Mouse (Mus musculus) intestine, embryonic 16.5 days (tissue): Measurements from ENCODE around the gene Ubr4. TPM values are rescaled to one million over a fixed set of nuclear protein-coding genes. Genes with fewer than 3 reads are reported as not detected.

Source experiments
- ATAC-seq: fragments of 200-750 bp; cut with Nextera tagmentation; 2 replicates; pipeline ENCODE4 v1.8.0; 2017; ENCODE audit warnings: moderate TSS enrichment, moderate library complexity
- H3K27ac ChIP-seq: fragments of 300-500 bp; sonication (generic); 2 replicates; pipeline ENCODE4 v1.5.1; 2014; ENCODE audit warnings: mild to moderate bottlenecking, low read length
- H3K27me3 ChIP-seq: fragments of 300-500 bp; sonication (generic); replicated peaks from 2 replicates; pipeline ENCODE4 v1.6.1; 2014; ENCODE audit warnings: low read length, control low read depth, mixed read lengths; ENCODE audit not compliant: control insufficient read depth, insufficient read depth
- H3K36me3 ChIP-seq: fragments of 300-500 bp; sonication (generic); 2 replicates; pipeline ENCODE4 v1.6.1; 2014; ENCODE audit warnings: low read length, control low read depth; ENCODE audit not compliant: control insufficient read depth, insufficient read depth
- H3K4me1 ChIP-seq: fragments of 300-500 bp; sonication (generic); 2 replicates; pipeline ENCODE4 v1.6.1; 2014; ENCODE audit warnings: low read length, control low read depth, mixed read lengths; ENCODE audit not compliant: control insufficient read depth, insufficient read depth
- H3K4me2 ChIP-seq: fragments of 300-500 bp; sonication (generic); 2 replicates; pipeline ENCODE4 v1.6.1; 2014; ENCODE audit warnings: low read depth, low read length, control low read depth
- H3K4me3 ChIP-seq: fragments of 300-500 bp; sonication (generic); 2 replicates; pipeline ENCODE4 v1.5.1; 2014; ENCODE audit warnings: mild to moderate bottlenecking, low read length
- H3K9ac ChIP-seq: fragments of 300-500 bp; sonication (generic); 2 replicates; pipeline ENCODE4 v1.6.1; 2014; ENCODE audit warnings: low read depth, low read length
- H3K9me3 ChIP-seq: fragments of 300-500 bp; sonication (generic); 2 replicates; pipeline ENCODE4 v1.6.1; 2016; ENCODE audit warnings: low read length, control low read depth; ENCODE audit not compliant: control insufficient read depth
- WGBS: fragments of 180-500 bp; shearing (Covaris S2); extraction: QIAGEN DNeasy Blood & Tissue Kit; methylation state at CpG from one replicate; pipeline ENCODE4 v1.1.7; 2014; 5-methylcytosine and 5-hydroxymethylcytosine counted together
- polyA plus RNA-seq: library from polyadenylated mRNA; unstranded; fragments of >200 nt; fragmentation: Nextera tagmentation; extraction: Ambion mirVana; gene quantifications from 2 replicates; pipeline ENCODE4 v1.2.1, GENCODE M21; 2015

The Ubr4 gene
- polyA plus RNA-seq, 1 experiment from 2014 or later: 44.8 TPM

GRCm38 (mm10) chr4:139318449-139318848, 34.0 kb upstream of the Ubr4 start:
- Histone ChIP-seq H3K27ac (no peak overlapping the region), H3K36me3 (peaks cover 8% of the 10 kb centered on the region; the same call in 1 of the 2 replicates), H3K9me3 (no peaks in the 10 kb centered on the region), H3K4me3 (no peak overlapping the region), H3K27me3 (no peaks in the 10 kb centered on the region), H3K4me2 (no peak overlapping the region), H3K9ac (no peak overlapping the region), H3K4me1 (no peaks in the 10 kb centered on the region)
- 86% methylated on average over 11 of the region's 11 CpGs for WGBS
- no peak for ATAC-seq

- Histone ChIP-seq H3K9ac (no peak overlapping the region), H3K4me3 (no peak overlapping the region), H3K9me3 (no peaks in the 10 kb centered on the region), H3K4me1 (no peaks in the 10 kb centered on the region), H3K27ac (no peak overlapping the region), H3K36me3 (0 out of 2 replicates have a peak, but pooled peaks cover 8% of the 10 kb centered on the region), H3K4me2 (no peak overlapping the region), H3K27me3 (no peaks in the 10 kb centered on the region)
- 90% methylated on average over 4 of the region's 4 CpGs for WGBS
- ATAC-seq: no peak
Observed at GRCm38 (mm10) chr4:139319740-139320139, 32.7 kb upstream of the Ubr4 start.

GRCm38 (mm10) chr4:139330605-139331004, 21.8 kb upstream of the Ubr4 start:
- Histone ChIP-seq H3K4me3 (peak overlapping the region; percentile 30), H3K4me2 (peak overlapping the region; percentile 41), H3K36me3 (no peaks in the 10 kb centered on the region), H3K27me3 (no peaks in the 10 kb centered on the region), H3K27ac (no peak overlapping the region), H3K4me1 (no peaks in the 10 kb centered on the region), H3K9ac (peak overlapping the region; percentile 17; the same call in 1 of the 2 replicates), H3K9me3 (no peaks in the 10 kb centered on the region)
- peak; percentile 89 for ATAC-seq
- 6% methylated on average over 10 of the region's 10 CpGs for WGBS

GRCm38 (mm10) chr4:139334631-139335295, 17.6 kb upstream of the Ubr4 start:
- Histone ChIP-seq H3K4me2 (no peak overlapping the region), H3K4me1 (0 out of 2 replicates have a peak, but pooled peaks cover 3% of the 10 kb centered on the region), H3K9ac (no peak overlapping the region), H3K27me3 (no peaks in the 10 kb centered on the region; the same call in 1 of the 2 replicates), H3K27ac (peak overlapping the region; percentile 7; the same call in 1 of the 2 replicates), H3K9me3 (no peaks in the 10 kb centered on the region), H3K4me3 (no peak overlapping the region), H3K36me3 (no peaks in the 10 kb centered on the region)
- 40% methylated on average over 7 of the region's 9 CpGs for WGBS
- ATAC-seq: peak; percentile 40; the same call in 1 of the 2 replicates

- H3K9me3 ChIP-seq: no peaks in the 10 kb centered on the region
- H3K36me3 ChIP-seq: no peaks in the 10 kb centered on the region
- WGBS: 42% methylated on average over 7 of the region's 7 CpGs
- ATAC-seq: peak; percentile 39
- H3K27ac ChIP-seq: peak overlapping the region; percentile 7; the same call in 1 of the 2 replicates
- H3K9ac ChIP-seq: no peak overlapping the region
- H3K4me1 ChIP-seq: 0 out of 2 replicates have a peak, but pooled peaks cover 3% of the 10 kb centered on the region
- no peak overlapping the region for H3K4me2 ChIP-seq
- no peaks in the 10 kb centered on the region; the same call in 1 of the 2 replicates for H3K27me3 ChIP-seq
- no peak overlapping the region for H3K4me3 ChIP-seq
Observed at GRCm38 (mm10) chr4:139335507-139335906, 16.9 kb upstream of the Ubr4 start.

GRCm38 (mm10) chr4:139336822-139337483, 15.5 kb upstream of the Ubr4 start:
- H3K4me2 ChIP-seq: peak overlapping the region; percentile 55
- no peak overlapping the region for H3K27ac ChIP-seq
- 19% methylated on average over 24 of the region's 24 CpGs for WGBS
- 0 out of 2 replicates have a peak, but pooled peaks cover 3% of the 10 kb centered on the region for H3K4me1 ChIP-seq
- H3K9ac ChIP-seq: peak overlapping the region; percentile 62
- ATAC-seq: peak; percentile 82
- H3K36me3 ChIP-seq: no peaks in the 10 kb centered on the region
- H3K9me3 ChIP-seq: no peaks in the 10 kb centered on the region
- peak overlapping the region; percentile 33 for H3K4me3 ChIP-seq
- H3K27me3 ChIP-seq: no peaks in the 10 kb centered on the region; the same call in 1 of the 2 replicates

GRCm38 (mm10) chr4:139338145-139338544, 14.3 kb upstream of the Ubr4 start:
- ATAC-seq: no peak
- no peak overlapping the region for H3K9ac ChIP-seq
- H3K36me3 ChIP-seq: no peaks in the 10 kb centered on the region
- no peak overlapping the region for H3K4me2 ChIP-seq
- no peak overlapping the region for H3K4me3 ChIP-seq
- 52% methylated on average over 33 of the region's 33 CpGs for WGBS
- H3K9me3 ChIP-seq: no peaks in the 10 kb centered on the region
- 0 out of 2 replicates have a peak, but pooled peaks cover 3% of the 10 kb centered on the region for H3K4me1 ChIP-seq
- no peak overlapping the region for H3K27ac ChIP-seq
- H3K27me3 ChIP-seq: no peaks in the 10 kb centered on the region; the same call in 1 of the 2 replicates

- no peaks in the 10 kb centered on the region for H3K9me3 ChIP-seq
- ATAC-seq: no peak
- H3K4me1 ChIP-seq: 0 out of 2 replicates have a peak, but pooled peaks cover 3% of the 10 kb centered on the region
- no peak overlapping the region for H3K4me2 ChIP-seq
- no peak overlapping the region for H3K9ac ChIP-seq
- H3K4me3 ChIP-seq: no peak overlapping the region
- H3K36me3 ChIP-seq: no peaks in the 10 kb centered on the region
- no peak overlapping the region for H3K27ac ChIP-seq
- 71% methylated on average over 4 of the region's 4 CpGs for WGBS
- no peaks in the 10 kb centered on the region; the same call in 1 of the 2 replicates for H3K27me3 ChIP-seq
Observed at GRCm38 (mm10) chr4:139340835-139341234, 11.6 kb upstream of the Ubr4 start.

GRCm38 (mm10) chr4:139341556-139342233, 10.7 kb upstream of the Ubr4 start:
- Histone ChIP-seq H3K9me3 (no peaks in the 10 kb centered on the region), H3K36me3 (no peaks in the 10 kb centered on the region), H3K4me1 (0 out of 2 replicates have a peak, but pooled peaks cover 3% of the 10 kb centered on the region), H3K9ac (no peak overlapping the region), H3K4me3 (no peak overlapping the region), H3K27me3 (no peaks in the 10 kb centered on the region; the same call in 1 of the 2 replicates), H3K4me2 (no peak overlapping the region), H3K27ac (no peak overlapping the region)
- ATAC-seq: no peak
- 76% methylated on average over 7 of the region's 7 CpGs for WGBS
